Mouse (Mus musculus) ES-Bruce4 (cell line): ENCODE results near the gene Pik3c2b. TPM values are rescaled to one million over a fixed set of nuclear protein-coding genes. Genes with fewer than 3 reads are reported as not detected.

Experiments
- H3K27ac ChIP-seq: 2 replicates; pipeline ENCODE4 v1.5.1; 2012; ENCODE audit warnings: low read length, inconsistent platforms; ENCODE audit not compliant: insufficient read depth
- H3K27me3 ChIP-seq: 2 replicates; pipeline ENCODE4 v1.6.1; 2012; ENCODE audit warnings: mild to moderate bottlenecking, low read length, inconsistent platforms; ENCODE audit not compliant: control insufficient read depth, poor library complexity, insufficient read depth, severe bottlenecking
- H3K36me3 ChIP-seq: 2 replicates; pipeline ENCODE4 v1.6.1; 2012; ENCODE audit warnings: inconsistent platforms, mild to moderate bottlenecking, low read length, moderate library complexity; ENCODE audit not compliant: control insufficient read depth, poor library complexity, insufficient read depth, severe bottlenecking
- H3K4me1 ChIP-seq: one replicate; pipeline ENCODE4 v1.8.1; 2011; ENCODE audit warnings: low read length; ENCODE audit not compliant: control insufficient read depth, insufficient read depth
- H3K4me3 ChIP-seq: 2 replicates; pipeline ENCODE4 v1.5.1; 2011; ENCODE audit warnings: low read depth, mild to moderate bottlenecking, low read length
- H3K9ac ChIP-seq: 2 replicates; pipeline ENCODE4 v1.6.1; 2012; ENCODE audit warnings: low read depth, mild to moderate bottlenecking, inconsistent platforms; ENCODE audit not compliant: poor library complexity, severe bottlenecking
- H3K9me3 ChIP-seq: replicated peaks from 2 replicates; pipeline ENCODE4 v1.6.1; 2012; ENCODE audit warnings: mild to moderate bottlenecking, low read length, inconsistent platforms; ENCODE audit not compliant: control insufficient read depth, poor library complexity, insufficient read depth, severe bottlenecking
- CTCF ChIP-seq: IDR thresholded peaks from one replicate; pipeline ENCODE4 v1.8.1; 2011; ENCODE audit warnings: low read depth, low read length
- EP300 ChIP-seq: IDR thresholded peaks from 2 replicates; pipeline ENCODE4 v1.6.1; 2011; ENCODE audit warnings: low read depth, low read length; ENCODE audit not compliant: insufficient read depth
- POLR2A ChIP-seq: IDR thresholded peaks from one replicate; pipeline ENCODE4 v1.8.1; 2011; ENCODE audit warnings: low read length; ENCODE audit not compliant: insufficient read depth
- polyA plus RNA-seq: library from polyadenylated mRNA; stranded (reverse); fragments of >200 nt; gene quantifications from 2 replicates; pipeline ENCODE4 v1.2.4, GENCODE M21; 2011; ENCODE audit warnings: low read depth; ENCODE audit not compliant: missing spikeins, insufficient read depth, insufficient read length

Gene Pik3c2b
- polyA plus RNA-seq, 1 experiment, result 6.0 TPM

DNA sequence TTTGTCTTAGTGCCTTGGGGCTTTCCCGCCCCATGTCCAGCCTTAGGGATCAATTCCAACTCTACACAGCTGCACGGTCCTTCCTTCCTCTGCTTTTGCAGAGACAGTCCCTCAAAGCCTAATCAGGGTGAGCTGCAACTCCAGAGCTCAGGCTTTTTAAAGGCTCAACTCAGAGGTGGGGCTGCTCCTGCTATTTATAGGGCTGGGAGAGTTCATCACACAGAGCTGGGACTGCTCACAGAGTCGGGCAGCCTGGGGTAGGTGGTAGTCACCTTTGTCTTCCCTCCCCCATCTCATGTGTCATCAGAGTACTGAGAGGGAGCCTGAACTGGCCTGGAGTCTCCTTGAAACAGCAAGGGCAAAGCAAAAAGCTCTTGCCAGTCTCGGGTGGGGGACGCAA is 22.8 kb downstream of the Pik3c2b start:
- Histone ChIP-seq H3K9me3 (no peaks in the 10 kb centered on the region), H3K27ac (no peak overlapping the region), H3K4me3 (no peak overlapping the region), H3K36me3 (no peaks in the 10 kb centered on the region), H3K27me3 (no peaks in the 10 kb centered on the region), H3K9ac (no peak overlapping the region), H3K4me1 (peaks cover under 1% of the 10 kb centered on the region)
- TF ChIP-seq EP300, result no peak
- TF ChIP-seq CTCF, result no peak
- TF ChIP-seq POLR2A, result no peak

DNA sequence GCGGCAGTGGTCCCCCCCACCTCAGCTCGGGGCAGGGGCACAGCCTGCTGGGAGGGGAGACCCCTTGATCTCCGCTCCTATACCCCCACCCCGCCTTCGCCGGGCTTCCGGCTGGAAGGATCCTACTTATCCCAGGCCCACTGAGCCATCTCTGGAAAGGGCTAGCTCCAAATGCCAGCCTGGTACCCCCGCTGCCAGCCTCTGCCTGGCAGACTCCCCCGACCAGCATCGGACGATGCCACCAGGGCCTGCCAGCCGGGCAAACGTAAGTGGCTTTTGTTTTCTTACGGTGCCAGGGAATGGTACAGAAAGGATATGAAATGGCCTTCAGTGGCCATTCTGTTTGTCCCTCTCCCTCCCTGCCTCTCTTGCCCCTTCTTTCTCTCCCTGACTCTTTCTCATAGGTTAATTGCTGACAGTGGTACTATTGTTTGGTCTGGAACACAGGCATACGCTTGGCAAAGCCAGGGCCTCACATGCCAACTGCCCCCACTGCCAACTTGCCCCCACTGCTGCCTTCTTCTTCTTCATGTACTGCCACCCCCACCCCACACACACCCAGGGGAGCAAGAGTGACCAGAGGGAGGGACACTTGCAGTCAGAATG is 23.3 kb downstream of the Pik3c2b start:
- H3K4me3 ChIP-seq, result no peak overlapping the region

DNA sequence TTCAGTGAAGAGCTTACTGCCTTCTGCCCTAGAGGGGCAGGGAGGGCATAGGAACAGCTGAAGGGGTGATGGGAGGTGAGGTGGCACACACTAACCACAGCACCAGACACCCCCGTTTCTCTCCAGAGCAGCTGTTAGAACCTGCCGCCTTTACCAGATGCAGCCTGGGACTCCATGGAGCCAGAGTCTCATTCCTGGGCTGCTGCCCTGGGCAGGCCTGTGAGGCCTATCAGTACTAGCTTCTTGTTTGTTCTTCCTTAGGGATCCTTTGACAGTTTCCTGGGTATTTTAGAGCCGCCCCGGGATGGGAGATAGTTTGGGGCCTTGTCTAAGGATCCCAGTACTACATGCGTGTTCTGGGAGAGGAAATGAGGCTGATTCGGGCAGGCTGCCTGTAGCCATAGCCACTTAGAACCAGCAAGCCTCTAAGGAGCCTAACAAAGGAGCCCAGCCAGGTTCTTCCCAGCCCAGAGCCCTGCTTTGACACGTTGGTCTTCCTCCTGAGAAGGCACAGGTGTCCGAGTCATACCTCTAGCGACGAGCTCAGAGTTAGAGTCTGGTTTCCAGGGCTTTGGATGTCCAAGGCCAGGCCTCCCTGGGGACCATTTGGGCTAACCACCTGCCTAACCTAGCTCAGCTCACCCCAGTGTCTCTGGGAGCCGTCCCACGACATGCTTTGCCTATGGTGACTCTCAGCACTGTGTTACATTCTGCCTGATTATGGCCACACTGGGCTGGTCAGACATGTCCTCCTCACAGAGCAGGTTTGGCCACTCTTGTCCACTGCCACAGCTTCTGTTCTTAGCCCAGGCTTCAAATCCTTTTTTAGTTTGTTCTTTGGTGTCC is 24.0 kb downstream of the Pik3c2b start:
- Histone ChIP-seq H3K36me3 (no peaks in the 10 kb centered on the region), H3K9me3 (no peaks in the 10 kb centered on the region), H3K27ac (no peak overlapping the region), H3K4me1 (peaks cover 6% of the 10 kb centered on the region), H3K4me3 (no peak overlapping the region), H3K9ac (no peak overlapping the region), H3K27me3 (no peaks in the 10 kb centered on the region)
- TF ChIP-seq EP300 (no peak), POLR2A (no peak), CTCF (no peak)

More for the DNA sequence above, 23.3 kb downstream of the Pik3c2b start:
- H3K9ac ChIP-seq, result no peak overlapping the region
- no peaks in the 10 kb centered on the region for H3K27me3 ChIP-seq
- no peaks in the 10 kb centered on the region for H3K9me3 ChIP-seq
- no peaks in the 10 kb centered on the region for H3K36me3 ChIP-seq
- no peak overlapping the region for H3K27ac ChIP-seq
- TF ChIP-seq EP300 (no peak), POLR2A (no peak), CTCF (no peak)
- H3K4me1 ChIP-seq, result peaks cover 3% of the 10 kb centered on the region

DNA sequence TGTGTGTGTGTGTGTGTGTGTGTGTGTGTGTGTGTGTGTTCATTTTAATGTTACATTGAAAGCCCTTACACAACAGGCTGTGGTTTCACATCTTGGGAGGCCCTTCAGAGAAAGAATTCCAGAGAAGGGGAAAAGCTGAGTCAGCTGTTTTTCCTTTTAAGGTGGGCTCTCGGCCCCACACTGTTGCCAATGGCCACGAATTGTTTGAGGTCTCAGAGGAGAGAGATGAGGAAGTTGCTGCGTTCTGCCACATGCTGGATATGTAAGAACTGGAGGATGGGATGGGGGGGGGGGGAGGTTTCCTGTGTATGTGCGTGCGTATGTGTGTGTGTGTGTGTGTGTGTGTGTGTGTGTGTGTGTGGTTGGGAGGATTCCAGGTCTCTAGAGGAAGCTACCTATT is 24.7 kb downstream of the Pik3c2b start:
- no peak for TF ChIP-seq POLR2A
- TF ChIP-seq CTCF, result no peak
- TF ChIP-seq EP300, result no peak
- H3K27ac ChIP-seq, result no peak overlapping the region
- no peaks in the 10 kb centered on the region for H3K27me3 ChIP-seq
- H3K4me3 ChIP-seq, result no peak overlapping the region
- peaks cover 6% of the 10 kb centered on the region for H3K4me1 ChIP-seq
- no peaks in the 10 kb centered on the region for H3K9me3 ChIP-seq
- H3K9ac ChIP-seq, result no peak overlapping the region
- H3K36me3 ChIP-seq, result no peaks in the 10 kb centered on the region

DNA sequence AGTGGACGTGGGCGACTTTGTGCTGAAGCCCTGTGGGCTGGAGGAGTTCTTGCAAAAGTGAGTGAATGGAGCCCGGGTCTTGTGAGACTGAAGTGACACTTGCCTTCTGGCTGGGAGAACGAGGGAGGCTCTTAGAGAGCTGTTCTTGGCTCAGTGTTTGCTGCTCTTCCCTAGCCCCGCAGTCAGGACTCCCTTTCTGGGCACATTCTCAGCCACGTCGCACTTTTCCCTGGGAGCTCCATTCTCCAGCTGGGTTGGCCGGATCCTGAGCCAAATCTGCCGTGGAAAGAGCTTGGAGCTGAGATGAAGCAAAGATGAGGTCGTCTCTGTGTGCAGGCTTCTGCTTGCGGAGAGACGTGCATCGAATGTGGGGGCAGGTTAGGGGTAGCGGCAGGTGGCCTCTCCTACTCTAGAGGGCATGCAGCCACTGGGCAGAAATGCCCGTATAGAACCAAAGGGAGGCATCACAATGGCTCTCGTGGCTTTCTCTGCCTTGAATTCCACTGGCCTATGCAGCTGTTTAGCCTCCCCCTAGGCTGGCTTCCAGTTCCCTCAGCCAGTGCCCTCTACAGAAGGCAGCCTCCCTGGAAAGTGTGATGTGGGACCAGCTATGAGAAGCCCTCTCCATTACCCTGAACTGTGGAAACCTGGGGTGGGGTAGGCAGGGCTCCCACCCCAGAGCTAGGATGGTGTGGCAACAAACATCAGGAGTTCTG is 26.4 kb downstream of the Pik3c2b start:
- Histone ChIP-seq H3K9me3 (no peaks in the 10 kb centered on the region), H3K27me3 (no peaks in the 10 kb centered on the region), H3K27ac (no peak overlapping the region), H3K9ac (no peak overlapping the region), H3K4me1 (peaks cover 6% of the 10 kb centered on the region), H3K4me3 (no peak overlapping the region), H3K36me3 (no peaks in the 10 kb centered on the region)
- TF ChIP-seq EP300 (no peak), CTCF (no peak), POLR2A (no peak)
